Mouse (Mus musculus) forebrain, embryonic 11.5 days (tissue): ENCODE data around the gene Mrps10. TPM values are rescaled to one million over a fixed set of nuclear protein-coding genes. Genes with fewer than 3 reads are reported as not detected.
A peak's percentile ranks its signal among the peaks of the same experiment; 100 is the strongest.
"Not testable (repeated sequence)": the region's sequence is repeated elsewhere in the genome, so short reads cannot be mapped to it uniquely, and the experiment has no call there.

Source experiments
- ATAC-seq: fragments of 200-750 bp; cut with Nextera tagmentation; replicated peaks from 2 replicates; pipeline ENCODE4 v1.8.0; 2017; ENCODE audit warnings: moderate TSS enrichment; ENCODE audit not compliant: low FRiP score
- DNase-seq: peaks from one replicate; pipeline ENCODE4 v3.0.0-alpha.2; 2017; ENCODE audit warnings: low spot score
- H3K27ac ChIP-seq: fragments of 300-500 bp; sonication (generic); 2 replicates; pipeline ENCODE4 v1.5.1; 2014; ENCODE audit warnings: low read depth, low read length
- H3K27me3 ChIP-seq: fragments of 300-500 bp; sonication (generic); 2 replicates; pipeline ENCODE4 v1.6.1; 2014; ENCODE audit warnings: mild to moderate bottlenecking, low read length, mixed read lengths; ENCODE audit not compliant: control insufficient read depth, insufficient read depth
- H3K36me3 ChIP-seq: fragments of 300-500 bp; sonication (generic); 2 replicates; pipeline ENCODE4 v1.6.1; 2014; ENCODE audit warnings: mild to moderate bottlenecking, low read length, moderate library complexity, mixed read lengths; ENCODE audit not compliant: control insufficient read depth, insufficient read depth
- H3K4me1 ChIP-seq: fragments of 300-500 bp; sonication (generic); replicated peaks from 2 replicates; pipeline ENCODE4 v1.6.1; 2014; ENCODE audit warnings: low read length, mixed read lengths; ENCODE audit not compliant: control insufficient read depth, insufficient read depth
- H3K4me2 ChIP-seq: fragments of 300-500 bp; sonication (generic); 2 replicates; pipeline ENCODE4 v1.6.1; 2014; ENCODE audit warnings: low read depth, mild to moderate bottlenecking, low read length, moderate library complexity, mixed read lengths; ENCODE audit not compliant: severe bottlenecking
- H3K4me3 ChIP-seq: fragments of 300-500 bp; sonication (generic); 2 replicates; pipeline ENCODE4 v1.5.1; 2014; ENCODE audit warnings: low read depth, low read length
- H3K9ac ChIP-seq: fragments of 300-500 bp; sonication (generic); 2 replicates; pipeline ENCODE4 v1.6.1; 2014; ENCODE audit warnings: low read length
- H3K9me3 ChIP-seq: fragments of 300-500 bp; sonication (generic); 2 replicates; pipeline ENCODE4 v1.6.1; 2016; ENCODE audit warnings: low read length, mixed read lengths; ENCODE audit not compliant: control insufficient read depth
- WGBS: fragments of 180-500 bp; shearing (Covaris S2); extraction: QIAGEN DNeasy Blood & Tissue Kit; methylation state at CpG from one replicate; pipeline ENCODE4 v1.1.7; 2014; 5-methylcytosine and 5-hydroxymethylcytosine counted together
- polyA plus RNA-seq: library from polyadenylated mRNA; unstranded; fragments of >200 nt; fragmentation: Nextera tagmentation; extraction: Ambion mirVana; gene quantifications from 2 replicates; pipeline ENCODE4 v1.2.1, GENCODE M21; 2014

Gene Mrps10
- polyA plus RNA-seq, 1 experiment from 2014 or later = 67.2 TPM

- Histone ChIP-seq H3K36me3 (no peaks in the 10 kb centered on the region; the same call in 1 of the 2 replicates), H3K4me3 (no peak overlapping the region), H3K4me1 (peaks cover 12% of the 10 kb centered on the region), H3K9ac (no peak overlapping the region), H3K4me2 (no peak overlapping the region), H3K9me3 (no peaks in the 10 kb centered on the region), H3K27me3 (peaks cover 28% of the 10 kb centered on the region), H3K27ac (no peak overlapping the region)
- 89% methylated on average over 9 of the region's 9 CpGs for WGBS
- ATAC-seq (no peak), DNase-seq (no peak)
Observed at GRCm38 (mm10) chr17:47330616-47331015, 38.1 kb upstream of the Mrps10 start.

- Histone ChIP-seq H3K27ac (no peak overlapping the region), H3K9ac (no peak overlapping the region), H3K9me3 (no peaks in the 10 kb centered on the region), H3K27me3 (peaks cover 37% of the 10 kb centered on the region), H3K4me3 (no peak overlapping the region), H3K4me2 (no peak overlapping the region), H3K4me1 (peaks cover 12% of the 10 kb centered on the region), H3K36me3 (no peaks in the 10 kb centered on the region; the same call in 1 of the 2 replicates)
- 87% methylated on average over 12 of the region's 12 CpGs for WGBS
- no peak for DNase-seq
- no peak for ATAC-seq
Observed at GRCm38 (mm10) chr17:47332001-47332611, 36.6 kb upstream of the Mrps10 start.

- DNase-seq, H3K27ac ChIP-seq, H3K4me3 ChIP-seq, H3K36me3 ChIP-seq, H3K4me2 ChIP-seq, ATAC-seq, H3K9ac ChIP-seq, H3K9me3 ChIP-seq: not testable (repeated sequence)
- Histone ChIP-seq H3K27me3 (peaks cover 40% of the 10 kb centered on the region), H3K4me1 (peaks cover 12% of the 10 kb centered on the region)
- 46% methylated on average over 5 of the region's 5 CpGs for WGBS
Observed at GRCm38 (mm10) chr17:47332664-47333063, 36.0 kb upstream of the Mrps10 start.

- Histone ChIP-seq H3K4me2 (no peak overlapping the region), H3K4me1 (peaks cover 12% of the 10 kb centered on the region), H3K36me3 (no peaks in the 10 kb centered on the region; the same call in 1 of the 2 replicates), H3K27me3 (peaks cover 40% of the 10 kb centered on the region), H3K27ac (no peak overlapping the region), H3K9me3 (no peaks in the 10 kb centered on the region), H3K9ac (no peak overlapping the region), H3K4me3 (no peak overlapping the region)
- peak; percentile 81 for DNase-seq
- peak; percentile 86 for ATAC-seq
- 3% methylated on average over 2 of the region's 2 CpGs for WGBS
Observed at GRCm38 (mm10) chr17:47333409-47333808, 35.3 kb upstream of the Mrps10 start.

GRCm38 (mm10) chr17:47343121-47343520, 25.6 kb upstream of the Mrps10 start:
- no peak overlapping the region for H3K4me2 ChIP-seq
- H3K27ac ChIP-seq = no peak overlapping the region
- WGBS = 79% methylated on average over 2 of the region's 2 CpGs
- H3K4me3 ChIP-seq = no peak overlapping the region
- H3K4me1 ChIP-seq = no peaks in the 10 kb centered on the region
- no peak for DNase-seq
- H3K9me3 ChIP-seq = peaks cover 5% of the 10 kb centered on the region; the same call in 1 of the 2 replicates
- peaks cover 23% of the 10 kb centered on the region for H3K36me3 ChIP-seq
- ATAC-seq = no peak
- no peak overlapping the region for H3K9ac ChIP-seq
- H3K27me3 ChIP-seq = no peaks in the 10 kb centered on the region; the same call in 1 of the 2 replicates

- WGBS = 81% methylated on average over 3 of the region's 3 CpGs
- H3K27me3 ChIP-seq = no peaks in the 10 kb centered on the region
- no peak overlapping the region for H3K4me2 ChIP-seq
- DNase-seq (no peak), ATAC-seq (no peak)
- H3K9me3 ChIP-seq = peaks cover 23% of the 10 kb centered on the region
- no peak overlapping the region for H3K27ac ChIP-seq
- no peaks in the 10 kb centered on the region for H3K4me1 ChIP-seq
- H3K4me3 ChIP-seq = no peak overlapping the region
- peaks cover 49% of the 10 kb centered on the region for H3K36me3 ChIP-seq
- H3K9ac ChIP-seq = no peak overlapping the region
Observed at GRCm38 (mm10) chr17:47349721-47350319, 18.9 kb upstream of the Mrps10 start.

- no peak overlapping the region for H3K27ac ChIP-seq
- H3K9me3 ChIP-seq = no peaks in the 10 kb centered on the region
- DNase-seq = peak; percentile 69
- H3K9ac ChIP-seq = no peak overlapping the region
- no peaks in the 10 kb centered on the region for H3K4me1 ChIP-seq
- no peak overlapping the region for H3K4me2 ChIP-seq
- no peaks in the 10 kb centered on the region for H3K27me3 ChIP-seq
- peaks cover under 1% of the 10 kb centered on the region for H3K36me3 ChIP-seq
- WGBS = 40% methylated on average over 6 of the region's 6 CpGs
- no peak overlapping the region for H3K4me3 ChIP-seq
- ATAC-seq = no peak
Observed at GRCm38 (mm10) chr17:47359964-47360363, 8.7 kb upstream of the Mrps10 start.

GRCm38 (mm10) chr17:47361343-47361742, 7.3 kb upstream of the Mrps10 start:
- ATAC-seq (no peak), DNase-seq (no peak)
- H3K4me1 ChIP-seq = no peaks in the 10 kb centered on the region
- 85% methylated on average over 11 of the region's 11 CpGs for WGBS
- H3K4me2 ChIP-seq = no peak overlapping the region
- H3K36me3 ChIP-seq = no peaks in the 10 kb centered on the region
- H3K9ac ChIP-seq = no peak overlapping the region
- no peak overlapping the region for H3K4me3 ChIP-seq
- no peaks in the 10 kb centered on the region for H3K27me3 ChIP-seq
- H3K9me3 ChIP-seq = no peaks in the 10 kb centered on the region
- H3K27ac ChIP-seq = no peak overlapping the region

- 3% methylated on average over 20 of the region's 20 CpGs for WGBS
- H3K9me3 ChIP-seq = no peaks in the 10 kb centered on the region
- ATAC-seq = peak; percentile 34
- H3K4me2 ChIP-seq = peak overlapping the region; percentile 89
- DNase-seq = no peak
- no peaks in the 10 kb centered on the region; the same call in 1 of the 2 replicates for H3K27me3 ChIP-seq
- no peak overlapping the region for H3K27ac ChIP-seq
- no peaks in the 10 kb centered on the region for H3K36me3 ChIP-seq
- peak overlapping the region; percentile 81 for H3K4me3 ChIP-seq
- H3K9ac ChIP-seq = peak overlapping the region; percentile 72
- H3K4me1 ChIP-seq = peaks cover 2% of the 10 kb centered on the region; the same call in 1 of the 2 replicates
Observed at GRCm38 (mm10) chr17:47369087-47369443, 378 bp downstream of the Mrps10 start.
